Mouse (Mus musculus) lung, adult 2 months (tissue): ENCODE measurements around the gene BC037034.

Source experiments
- CTCF ChIP-seq: fragments of 200-500 bp; IDR thresholded peaks from 2 replicates; pipeline ENCODE4 v1.5.1; 2011; ENCODE audit warnings: mild to moderate bottlenecking, low read length, control low read depth; ENCODE audit not compliant: insufficient read depth
- POLR2A ChIP-seq: fragments of 200-500 bp; IDR thresholded peaks from 2 replicates; pipeline ENCODE4 v1.6.1; 2011; ENCODE audit warnings: low read depth, mild to moderate bottlenecking, control low read depth, low read length, borderline replicate concordance; ENCODE audit errors: extremely low read depth

GRCm38 (mm10) chr5:138258993-138259392, 4.8 kb downstream of the BC037034 start:
- TF ChIP-seq POLR2A (no peak), CTCF (no peak)
